Mouse (Mus musculus): ENCODE results near the gene Opcml.

DNA sequence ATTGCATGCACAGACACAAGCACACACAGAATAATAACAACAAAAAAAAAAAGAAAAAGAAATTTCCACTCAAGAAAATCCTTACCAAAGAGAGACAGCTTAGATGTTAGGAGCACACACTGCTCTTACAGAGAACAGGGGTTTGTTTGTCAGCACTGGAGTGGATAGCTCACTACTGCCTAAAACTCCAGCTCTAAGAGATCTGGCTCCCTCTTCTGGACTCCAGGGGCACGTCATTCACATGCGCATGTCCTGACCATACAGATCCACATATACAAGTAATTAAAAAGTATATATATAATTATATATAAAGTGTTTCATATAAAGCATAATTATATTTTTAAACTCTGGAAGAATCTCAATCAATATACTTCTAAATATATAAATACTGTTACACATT, 958.3 kb downstream of the Opcml start:
- TF ChIP-seq CTCF (IDR thresholded peaks at IDR 0.05; ENCODE audit: control insufficient read depth, insufficient read depth, low read length) (no peak), POLR2A (IDR thresholded peaks at IDR 0.05; ENCODE audit: borderline replicate concordance, control insufficient read depth, low read depth, low read length) (no peak)
